Mouse (Mus musculus): ENCODE data around the gene Zdhhc9.

- no peak for TF ChIP-seq POLR2A (IDR thresholded peaks at IDR 0.05; ENCODE audit: insufficient read length, low read depth)
- no peak for TF ChIP-seq MAX (IDR thresholded peaks at IDR 0.05; ENCODE audit: low read depth)
- TF ChIP-seq TCF12 (IDR thresholded peaks at IDR 0.05; ENCODE audit: insufficient read depth, poor library complexity, severe bottlenecking): no peak
- no peak for TF ChIP-seq REST (IDR thresholded peaks at IDR 0.05; ENCODE audit: insufficient read depth, insufficient read length)
These were observed 70.7 kb downstream of the Zdhhc9 start for GRCm38 (mm10) chrX:48138011-48138410.
